Mouse (Mus musculus) spleen, adult 2 months (tissue): ENCODE data around the gene Cd3eap.

Experiments
- CTCF ChIP-seq: fragments of 200-500 bp; IDR thresholded peaks from 2 replicates; pipeline ENCODE4 v1.5.1; 2011; ENCODE audit warnings: mild to moderate bottlenecking, inconsistent platforms; ENCODE audit not compliant: insufficient read depth, insufficient read length, insufficient replicate concordance; ENCODE audit errors: extremely low read depth
- POLR2A ChIP-seq: fragments of 200-500 bp; IDR thresholded peaks from 2 replicates; pipeline ENCODE4 v1.6.1; 2011; ENCODE audit warnings: low read depth, low read length, inconsistent platforms

DNA sequence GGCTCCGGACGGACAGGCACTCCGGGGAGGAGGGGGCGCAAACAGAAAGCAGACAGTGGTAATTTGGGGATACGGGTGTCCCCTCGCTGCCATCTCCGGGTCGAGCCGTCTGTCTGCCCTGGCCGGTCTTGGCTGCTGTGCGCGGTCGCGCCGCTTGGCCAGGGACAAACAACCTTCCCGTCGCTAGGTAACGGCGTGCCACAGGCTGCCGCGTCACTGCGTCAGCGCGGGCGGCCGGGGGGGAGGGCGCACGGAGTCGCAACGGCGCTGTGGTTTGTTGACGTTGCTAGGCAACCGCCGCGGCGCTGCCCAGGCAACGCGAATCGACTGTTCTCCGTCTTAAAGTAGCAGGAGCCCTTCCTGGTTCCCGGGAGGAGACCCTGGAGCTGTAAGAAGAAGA is 39.4 kb downstream of the Cd3eap start:
- peak; percentile 4; the same call in 1 of the 2 replicates for TF ChIP-seq CTCF
- no peak for TF ChIP-seq POLR2A
